Mouse (Mus musculus): ENCODE results near the gene Chd5.
A peak's percentile ranks its signal among the peaks of the same experiment; 100 is the strongest.

Chd5 gene

GRCm38 (mm10) chr4:152359700-152360099, 21.2 kb downstream of the Chd5 start:
- no peak for DNase-seq

DNA sequence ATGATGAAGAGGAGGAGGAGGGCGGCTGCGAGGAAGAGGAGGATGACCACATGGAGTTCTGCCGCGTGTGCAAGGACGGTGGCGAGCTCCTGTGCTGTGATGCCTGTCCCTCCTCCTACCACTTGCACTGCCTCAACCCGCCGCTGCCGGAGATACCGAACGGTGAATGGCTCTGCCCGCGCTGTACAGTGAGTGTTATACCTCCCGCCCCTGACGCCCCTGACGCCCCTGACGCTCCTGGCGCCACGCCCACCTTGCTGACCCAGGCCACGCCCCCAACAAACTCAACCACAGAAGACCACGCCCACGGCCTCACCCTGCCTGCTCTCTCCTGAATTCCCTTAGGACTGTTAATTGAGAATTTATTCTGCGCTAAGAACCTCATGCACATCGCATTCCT, 22.4 kb downstream of the Chd5 start:
- DNase-seq = no peak

DNA sequence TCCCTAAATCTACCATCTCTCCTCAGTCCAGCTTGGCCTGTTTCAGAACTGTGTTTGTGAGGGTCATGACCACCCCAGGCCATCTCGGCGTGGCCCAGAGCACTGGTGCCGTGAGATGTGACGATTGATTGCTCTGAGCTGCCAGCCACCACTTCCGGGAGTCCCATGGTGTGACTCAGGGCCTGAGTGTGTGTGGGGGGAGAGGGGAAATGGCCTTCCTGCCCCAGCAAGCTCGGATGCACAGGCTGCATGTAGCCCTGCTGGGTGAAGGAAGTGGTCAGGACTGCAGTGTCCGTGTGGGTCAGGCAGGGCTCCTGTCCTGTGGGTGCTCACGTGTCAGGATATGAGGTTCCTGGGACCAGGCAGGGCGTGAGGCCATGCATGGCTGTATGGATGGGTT, 23.7 kb downstream of the Chd5 start:
- DNase-seq = no peak

GRCm38 (mm10) chr4:152365228-152365627, 26.8 kb downstream of the Chd5 start:
- no peak for DNase-seq

DNA sequence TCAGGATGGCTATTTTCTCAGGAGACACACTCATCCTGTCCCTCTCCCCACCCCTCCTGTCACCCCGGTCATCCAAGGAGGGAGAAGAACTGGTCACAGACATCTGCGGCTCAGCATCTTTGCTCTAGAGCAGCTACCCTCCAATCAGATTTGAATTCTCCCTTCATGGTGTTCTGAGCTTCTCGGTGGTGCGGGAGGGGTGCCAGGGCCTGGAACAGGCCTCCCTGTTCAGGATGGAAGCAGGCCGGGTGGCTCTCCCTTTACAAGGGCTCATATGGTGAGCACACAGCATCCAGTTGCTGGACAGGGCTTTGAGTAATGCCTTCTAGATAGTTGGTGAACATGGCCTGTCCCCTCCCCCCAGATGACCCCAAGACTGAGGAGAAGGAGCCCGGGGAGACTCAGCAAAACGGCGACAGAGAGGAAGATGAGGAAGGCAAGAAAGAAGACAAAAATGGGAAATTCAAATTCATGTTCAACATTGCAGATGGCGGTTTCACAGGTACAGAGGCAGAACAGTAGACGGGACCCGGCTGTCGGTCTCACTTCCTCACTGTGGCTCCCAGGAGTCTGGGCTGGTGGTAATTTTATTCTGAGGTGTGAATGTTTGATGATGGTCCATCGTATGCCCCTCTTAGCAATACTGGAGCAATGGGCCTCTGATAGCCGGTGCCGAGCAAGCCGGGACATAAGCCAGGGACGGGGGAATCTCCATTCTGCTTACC, 44.2 kb downstream of the Chd5 start:
- DNase-seq = no peak

DNA sequence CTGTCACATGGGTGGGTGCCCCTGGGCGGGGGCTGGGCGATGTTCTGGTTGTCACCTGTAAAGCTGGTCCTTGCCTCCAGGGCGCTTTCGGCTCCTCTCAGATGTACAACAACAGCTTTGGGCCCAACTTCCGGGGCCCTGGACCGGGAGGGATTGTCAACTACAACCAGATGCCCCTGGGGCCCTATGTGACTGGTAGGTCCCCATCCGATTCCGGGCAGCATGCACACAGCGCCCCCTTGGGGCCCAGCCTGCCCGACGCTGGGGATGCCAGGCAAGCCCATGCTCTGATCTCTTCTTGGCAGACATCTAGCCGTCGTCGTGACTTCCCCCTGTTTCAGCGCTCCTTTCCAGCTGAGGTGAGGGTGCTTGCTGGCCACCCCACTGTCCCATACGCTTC, 47.2 kb downstream of the Chd5 start:
- DNase-seq = no peak

- no peak for DNase-seq
Observed at GRCm38 (mm10) chr4:152392192-152392591, 53.7 kb downstream of the Chd5 start.

DNA sequence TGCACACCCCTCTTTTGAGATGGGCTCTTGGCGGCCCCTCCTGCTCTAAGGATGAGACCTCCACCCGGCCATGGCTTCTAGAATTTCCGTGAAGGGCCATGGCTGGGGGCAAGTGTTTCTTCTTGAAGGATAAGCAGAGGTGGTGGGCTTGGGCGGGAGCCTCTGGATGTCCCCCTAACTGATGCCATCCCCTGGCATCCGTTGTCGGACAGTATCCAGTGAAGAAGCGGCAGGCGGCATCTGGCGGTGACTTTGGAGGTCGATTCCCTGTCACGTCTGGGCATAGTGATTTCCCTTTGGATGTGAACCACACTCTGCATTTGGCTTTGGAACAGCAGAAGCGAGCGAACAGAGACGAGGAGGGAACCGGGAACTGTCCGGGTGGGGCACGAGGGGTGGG, 54.2 kb downstream of the Chd5 start:
- no peak for DNase-seq

DNA sequence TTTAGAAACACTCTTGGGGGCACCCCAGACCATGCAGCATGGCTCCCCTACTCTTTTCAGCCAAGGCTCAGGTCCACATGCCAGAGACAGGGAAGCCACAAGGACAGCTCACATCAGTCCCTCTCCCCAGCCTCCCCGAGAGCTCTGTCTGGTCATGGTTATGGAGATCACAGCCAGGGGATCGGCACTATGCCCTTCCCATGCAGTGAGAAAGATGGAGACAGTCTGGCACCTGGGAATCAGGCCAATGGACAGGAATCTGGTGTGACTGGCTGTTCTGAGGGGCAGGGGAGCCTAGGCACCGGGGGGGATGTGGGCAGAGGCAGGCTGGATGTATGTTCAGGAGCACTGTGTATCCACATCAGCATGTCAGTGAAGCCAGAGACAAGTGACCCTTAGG, 60.5 kb downstream of the Chd5 start:
- no peak for DNase-seq

DNA sequence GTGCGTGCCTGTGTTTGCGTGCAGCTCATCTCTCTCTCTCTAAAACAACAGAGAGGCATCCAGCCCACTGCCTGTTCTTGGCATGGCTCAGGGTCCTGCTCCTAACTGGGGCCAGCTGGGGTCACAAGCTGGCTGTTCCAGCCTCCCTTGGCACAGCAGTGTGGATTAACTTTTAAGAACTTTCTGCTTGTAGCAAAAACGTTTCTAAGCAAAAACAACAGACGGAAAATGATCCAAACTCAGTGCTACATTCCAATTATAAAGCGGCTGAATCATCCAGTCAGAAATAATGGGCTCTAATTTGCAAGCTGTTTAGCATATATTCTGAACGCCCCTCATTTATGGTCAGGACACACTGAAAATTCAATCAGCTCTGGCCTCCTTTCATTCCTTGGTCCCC, 66.7 kb downstream of the Chd5 start:
- no peak for DNase-seq

DNA sequence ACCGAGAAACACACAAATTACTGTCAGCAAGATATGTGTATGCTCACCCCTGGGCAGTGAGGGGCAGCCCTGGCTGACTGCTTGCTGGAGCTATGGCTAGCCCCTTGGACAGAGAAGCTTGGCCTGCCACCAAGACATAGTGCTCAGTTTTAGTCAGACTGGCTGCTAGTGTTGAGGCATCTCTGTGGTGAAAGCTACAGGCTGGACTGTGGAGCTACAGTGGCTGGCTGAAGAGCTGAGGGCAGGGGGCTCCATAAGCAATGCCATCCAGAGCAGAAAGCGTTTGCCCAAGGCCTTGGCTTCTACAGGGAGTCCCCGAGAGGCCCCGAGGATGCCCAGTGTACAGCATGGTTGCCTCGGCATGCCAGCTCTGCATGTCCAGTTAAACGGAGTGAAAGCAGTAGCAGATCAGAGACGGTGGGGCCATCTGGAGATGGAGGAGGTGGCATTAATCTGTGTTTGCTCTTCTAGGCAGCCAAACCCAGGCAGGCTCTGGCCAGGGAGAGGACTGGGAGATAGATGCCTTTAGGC, 67.3 kb downstream of the Chd5 start:
- no peak for DNase-seq

DNA sequence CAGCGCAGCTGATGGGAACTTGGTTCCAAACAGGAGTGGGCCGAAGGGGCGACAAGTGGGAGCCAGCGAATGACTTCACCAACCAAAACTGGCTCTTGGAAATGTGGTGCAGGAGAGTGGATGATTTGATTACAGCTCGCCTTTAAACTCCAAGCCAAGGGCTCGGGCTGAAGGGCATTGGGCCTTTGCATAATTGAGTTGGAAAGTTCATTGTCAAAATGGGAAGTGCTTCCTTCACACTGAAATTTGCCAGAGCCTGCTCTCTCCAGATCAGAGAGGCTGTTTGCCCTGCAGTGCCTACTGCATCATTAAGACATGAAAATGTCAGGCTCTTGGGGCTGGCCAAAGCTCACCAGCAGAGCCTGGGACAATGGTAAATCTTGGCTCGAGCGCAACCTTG, 68.1 kb downstream of the Chd5 start:
- no peak for DNase-seq

DNA sequence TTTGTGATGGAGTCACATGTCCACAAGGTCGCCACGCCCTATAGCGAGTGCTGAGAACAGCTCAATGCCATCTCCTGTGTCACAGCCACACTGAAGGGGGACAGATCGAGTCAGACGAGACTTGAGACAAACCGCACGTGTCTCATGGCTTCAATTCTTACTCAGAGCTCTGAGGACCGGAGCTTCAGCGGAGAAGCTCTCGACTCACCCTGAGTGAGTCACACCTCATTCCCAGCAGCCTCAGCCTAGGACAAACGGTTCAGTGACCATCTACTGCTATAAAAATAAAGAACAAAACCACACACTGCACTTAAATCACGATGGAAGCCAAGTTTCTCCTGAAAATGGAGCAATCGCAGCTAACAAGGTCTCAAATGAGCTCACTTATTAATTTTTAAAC, 72.5 kb downstream of the Chd5 start:
- no peak for DNase-seq

GRCm38 (mm10) chr4:152412524-152413080, 74.2 kb downstream of the Chd5 start:
- no peak for DNase-seq

GRCm38 (mm10) chr4:152418229-152419060, 80.0 kb downstream of the Chd5 start:
- DNase-seq = no peak

GRCm38 (mm10) chr4:152423576-152423975, 85.1 kb downstream of the Chd5 start:
- no peak for DNase-seq

- DNase-seq = no peak
Observed at GRCm38 (mm10) chr4:152424341-152424740, 85.9 kb downstream of the Chd5 start.

DNA sequence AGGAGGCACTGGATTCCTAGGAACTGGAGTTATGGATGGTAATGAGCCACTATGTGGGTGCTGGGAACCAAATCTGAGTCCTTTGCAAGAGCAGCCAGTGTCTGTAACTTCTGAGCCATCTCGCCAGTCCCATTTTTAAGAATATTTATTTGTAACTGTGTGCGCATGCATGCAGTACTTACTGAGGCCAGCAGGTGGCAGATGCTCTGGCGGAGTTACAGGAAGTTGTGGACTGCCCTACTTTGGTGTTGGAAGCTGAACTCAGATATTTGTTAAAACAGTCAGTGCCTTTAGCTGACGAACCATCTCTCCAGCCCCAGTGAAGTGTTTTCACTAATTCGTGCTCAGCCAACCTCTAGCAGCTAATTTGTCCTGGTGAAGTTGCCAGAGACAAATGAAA, 86.5 kb downstream of the Chd5 start:
- DNase-seq = no peak

GRCm38 (mm10) chr4:152428259-152428658, 89.8 kb downstream of the Chd5 start:
- no peak for DNase-seq

- DNase-seq = no peak
Observed at GRCm38 (mm10) chr4:152432308-152432707, 93.9 kb downstream of the Chd5 start.

DNA sequence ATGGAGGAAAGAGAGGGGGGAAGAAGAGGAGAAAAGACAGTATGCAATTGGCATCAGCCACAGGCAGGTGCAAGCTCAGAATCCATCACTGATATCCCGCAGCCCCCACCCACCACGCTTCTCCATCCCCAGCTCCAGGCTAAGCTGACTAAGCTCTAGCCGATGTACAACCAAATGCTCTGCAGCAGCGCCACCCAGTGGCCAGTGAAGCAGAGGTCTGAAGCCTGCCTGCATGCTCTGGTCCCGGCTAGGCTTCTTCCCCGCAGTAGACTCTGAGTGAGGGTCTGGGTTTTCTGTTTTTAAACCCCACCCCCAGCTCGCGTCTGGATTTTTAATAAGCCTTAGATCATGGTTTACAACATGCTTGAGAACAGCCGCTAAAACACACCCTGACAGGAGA, 96.4 kb downstream of the Chd5 start:
- DNase-seq = peak; percentile 95

DNA sequence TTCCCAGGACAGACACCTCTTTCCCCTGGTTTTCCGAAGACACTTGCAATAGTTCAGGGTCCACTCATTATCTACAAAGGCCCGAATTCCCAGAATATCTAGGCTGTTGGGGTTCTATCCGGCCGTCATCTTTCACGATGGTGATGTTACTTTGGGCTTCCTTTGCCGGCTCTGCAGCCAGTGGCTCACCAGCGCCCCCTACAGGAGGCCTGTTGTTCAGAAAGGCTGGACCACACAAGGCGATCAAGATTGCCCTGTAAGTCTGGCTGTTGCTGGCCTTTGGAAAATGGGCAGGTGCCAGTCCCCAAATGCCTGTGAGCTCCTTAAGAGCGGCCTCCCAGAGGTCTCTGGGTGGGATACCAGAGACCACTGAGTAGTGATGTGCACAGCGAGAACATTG, 96.8 kb downstream of the Chd5 start:
- DNase-seq = peak; percentile 93

All from heart, adult 11 months (tissue).